Mouse (Mus musculus) left cerebral cortex, postnatal 25 days (tissue): ENCODE results near the gene Rpl9-ps6. TPM values are rescaled to one million over a fixed set of nuclear protein-coding genes. Genes with fewer than 3 reads are reported as not detected.

Source experiments
- DNase-seq, 2 experiments: peaks; one replicate each; pipeline ENCODE4 v3.0.0; 2022; ENCODE audit warnings: low spot score in 2 of 2, mixed read lengths in 1 of 2
- intact Hi-C: fragments of 180-260 bp; cut with DNase I; formaldehyde crosslinking; loops from one replicate; pipeline ENCODE4 v1.15.1; 2025
- total RNA-seq, 2 experiments: library from RNA; stranded (reverse); gene quantifications; 2 replicates each; pipeline ENCODE4 v1.2.3; 2021

The Rpl9-ps6 gene
- total RNA-seq, 2 experiments from 2014 or later = 23.5 to 26.2 TPM

DNA sequence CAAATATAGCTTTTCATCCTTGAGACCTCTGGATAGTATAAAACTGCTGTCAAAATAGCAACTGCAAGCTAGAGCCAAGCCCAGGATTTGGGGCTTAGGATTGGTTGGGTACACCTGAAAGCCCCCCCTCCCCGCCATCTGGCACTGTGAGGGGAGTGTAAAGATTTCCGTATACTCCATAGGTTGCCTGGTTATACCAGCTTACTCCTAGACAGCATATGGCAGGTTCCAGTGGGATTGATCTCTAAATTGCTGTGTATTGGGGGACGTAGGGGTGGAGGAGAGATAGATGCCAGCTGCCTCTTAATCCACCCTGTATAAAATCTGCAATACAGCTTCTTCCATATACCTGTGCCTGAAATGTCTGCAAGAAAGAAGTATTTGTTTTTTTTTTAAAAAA is 41.7 kb downstream of the Rpl9-ps6 start:
- no peak for DNase-seq
- intact Hi-C loops = no loop called here

DNA sequence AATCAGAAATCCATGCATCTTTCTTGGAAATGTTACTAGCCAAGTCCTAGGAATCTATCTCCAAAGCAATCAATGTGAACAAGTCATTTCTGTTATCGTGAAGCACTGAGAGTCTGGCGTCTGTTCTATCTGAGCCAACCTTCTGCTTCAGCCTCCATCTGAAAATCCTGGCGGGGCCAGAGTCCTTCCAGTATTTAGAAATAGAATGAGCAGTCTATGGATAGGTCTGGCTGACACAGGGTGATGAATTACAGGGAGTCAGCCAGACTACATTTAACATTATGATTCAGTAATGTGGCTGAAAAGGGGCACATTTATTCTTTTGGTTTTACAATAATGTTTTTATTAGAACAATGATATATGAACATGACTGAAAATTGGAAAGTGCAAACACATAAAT is 47.3 kb downstream of the Rpl9-ps6 start:
- intact Hi-C loops = no loop called here
- DNase-seq = peak in 1 of 2 experiments; percentile 28

DNA sequence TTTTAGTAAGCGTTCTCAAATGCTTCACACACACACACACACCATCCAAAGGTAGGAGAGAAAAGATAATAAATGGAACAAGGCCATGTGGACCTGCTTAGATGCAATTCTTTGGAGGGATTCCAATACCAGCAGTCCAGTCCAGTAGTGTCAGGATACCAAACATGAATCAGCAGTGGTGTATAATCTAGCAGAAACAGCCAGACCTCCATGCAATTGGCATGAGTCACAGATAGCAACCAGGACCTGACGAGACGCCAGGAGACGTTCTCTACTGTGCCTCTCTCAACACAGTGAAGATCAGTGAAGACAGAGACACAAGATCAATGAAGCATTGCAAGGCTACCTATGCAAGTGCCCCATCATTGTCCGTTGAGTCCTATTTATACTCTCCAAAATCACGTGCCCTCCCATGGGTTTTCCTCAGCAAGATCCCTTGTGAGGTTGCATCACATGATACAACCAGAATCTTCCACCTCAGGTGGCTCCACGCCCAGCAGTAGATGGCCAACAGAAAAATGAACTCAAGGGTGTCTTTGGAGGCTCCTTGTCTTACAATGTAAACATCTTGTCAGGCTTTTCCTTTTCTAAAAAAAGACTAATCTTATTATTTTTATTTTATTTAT is 49.6 kb downstream of the Rpl9-ps6 start:
- no peak for DNase-seq
- intact Hi-C loops = no loop called here

Other genes with a start within 250 kb of the Rpl9-ps6 start
- gene Sgms1, start 76.9 kb downstream of the Rpl9-ps6 start, total RNA-seq = 10 to 100 TPM; 44.2 to 53.5 TPM
- 10 to 100 TPM; 69.7 to 76.3 TPM for gene Minpp1, start 19.2 kb upstream of the Rpl9-ps6 start, total RNA-seq
- 1 to 10 TPM; 7.5 to 9.3 TPM for gene Papss2, start 129.2 kb upstream of the Rpl9-ps6 start, total RNA-seq